Comparison of ENCODE assay signal across 8 mouse cellular contexts in the genomic region with DNA sequence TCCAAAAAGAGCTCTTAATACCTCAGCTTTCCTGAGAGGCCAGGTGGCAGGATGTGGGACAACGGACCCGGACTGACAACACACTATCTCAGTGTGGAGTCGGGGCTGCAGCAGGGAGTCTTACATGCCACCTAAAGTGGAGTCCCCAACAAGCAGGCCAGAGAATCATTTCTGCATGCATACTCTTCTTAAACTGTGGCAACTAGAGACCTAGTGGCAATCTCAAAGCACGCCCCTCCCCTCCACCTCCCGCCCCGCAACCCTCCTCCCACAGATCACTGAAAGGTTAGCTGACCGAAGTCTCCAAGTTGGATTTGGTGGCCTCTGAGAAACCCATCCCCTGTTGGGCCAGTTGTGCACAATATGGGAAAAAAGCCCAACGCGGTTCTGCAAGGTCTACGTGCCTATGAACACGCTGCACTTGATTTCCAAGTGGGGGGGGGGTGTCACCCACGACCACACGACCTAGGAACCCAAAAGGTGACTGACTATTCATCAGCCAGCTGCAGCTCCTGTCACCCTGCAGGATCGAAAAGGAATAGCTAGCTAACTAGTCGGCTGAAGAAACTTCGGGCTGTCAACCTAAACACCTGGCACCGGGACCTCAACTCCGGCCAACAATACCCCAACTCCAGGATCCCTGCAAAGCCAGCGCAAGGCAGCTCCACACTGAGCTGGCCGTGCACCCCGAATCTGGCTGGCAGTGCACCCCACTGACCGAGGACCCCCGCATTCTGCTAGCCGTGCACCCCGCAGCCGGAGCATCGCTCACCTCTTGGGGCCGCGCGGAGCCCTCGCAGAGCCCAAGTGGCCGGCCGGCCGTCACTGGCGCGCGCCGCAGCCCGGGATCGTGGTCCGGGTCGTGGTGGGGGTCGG. TPM values are rescaled to one million over a fixed set of nuclear protein-coding genes. Genes with fewer than 3 reads are reported as not detected.
DNase-seq lines count a peak whose midpoint lies in the region; ATAC-seq lines count a peak whose summit lies in the region.

No protein-coding gene starts in this region.

- H3K9ac ChIP-seq in hindbrain, embryonic 12.5 days = peak overlapping the region; percentile 87
- peak overlapping the region; percentile 76 for H3K9ac ChIP-seq in liver, embryonic 13.5 days

- peak; percentile 4 for DNase-seq in right cerebral cortex, postnatal 4 days
- DNase-seq in right cerebral cortex, postnatal 36 days (ENCODE audit: low spot score in 2 of 2) = no peak
- peak; percentile 55 for DNase-seq in adipocyte (ENCODE audit: low spot score)
- DNase-seq in liver, embryonic 13.5 days = no peak
- no peak for DNase-seq in ovary, postnatal 14 days (ENCODE audit: low spot score)

- H3K27ac ChIP-seq in hindbrain, embryonic 12.5 days = peak overlapping the region; percentile 64
- peak overlapping the region; percentile 58 for H3K27ac ChIP-seq in liver, embryonic 13.5 days

- peaks cover 15% of the 10 kb centered on the region for H3K4me1 ChIP-seq in erythroblast, embryonic 14.5 days (ENCODE audit: control insufficient read depth)
- peaks cover 9% of the 10 kb centered on the region; the same call in 1 of the 2 replicates for H3K4me1 ChIP-seq in hindbrain, embryonic 12.5 days
- peaks cover 20% of the 10 kb centered on the region for H3K4me1 ChIP-seq in liver, embryonic 13.5 days (replicated peaks)

- WGBS in hindbrain, embryonic 12.5 days = under 1% methylated on average over 43 of the region's 43 CpGs
- under 1% methylated on average over 43 of the region's 43 CpGs for WGBS in liver, embryonic 13.5 days (ENCODE audit: insufficient replicate concordance)

- no peaks in the 10 kb centered on the region for H3K9me3 ChIP-seq in erythroblast, embryonic 14.5 days (ENCODE audit: control insufficient read depth, low read length)
- H3K9me3 ChIP-seq in hindbrain, embryonic 12.5 days (replicated peaks) = no peaks in the 10 kb centered on the region
- no peaks in the 10 kb centered on the region for H3K9me3 ChIP-seq in liver, embryonic 13.5 days (replicated peaks)

- peaks cover 14% of the 10 kb centered on the region for H3K27me3 ChIP-seq in erythroblast, embryonic 14.5 days (ENCODE audit: control insufficient read depth)
- peaks cover 6% of the 10 kb centered on the region for H3K27me3 ChIP-seq in hindbrain, embryonic 12.5 days
- no peaks in the 10 kb centered on the region for H3K27me3 ChIP-seq in liver, embryonic 13.5 days

- peak; percentile 93 for ATAC-seq in hindbrain, embryonic 12.5 days (ENCODE audit: low FRiP score)
- peak; percentile 18 for ATAC-seq in liver, embryonic 13.5 days (ENCODE audit: low read depth)
- ATAC-seq in neutrophil, adult 5-6 weeks (ENCODE audit: extremely low read depth, insufficient number of reproducible peaks, low FRiP score, poor library complexity, severe bottlenecking) = peak; percentile 44

- no peaks in the 10 kb centered on the region for H3K36me3 ChIP-seq in erythroblast, embryonic 14.5 days (ENCODE audit: control insufficient read depth)
- no peaks in the 10 kb centered on the region for H3K36me3 ChIP-seq in hindbrain, embryonic 12.5 days
- H3K36me3 ChIP-seq in liver, embryonic 13.5 days = no peaks in the 10 kb centered on the region

- H3K4me3 ChIP-seq in erythroblast, embryonic 14.5 days (replicated peaks) = peak overlapping the region; percentile 70
- peak overlapping the region; percentile 85 for H3K4me3 ChIP-seq in hindbrain, embryonic 12.5 days
- peak overlapping the region; percentile 72 for H3K4me3 ChIP-seq in liver, embryonic 13.5 days (replicated peaks)

- H3K4me2 ChIP-seq in hindbrain, embryonic 12.5 days (replicated peaks) = peak overlapping the region; percentile 87
- H3K4me2 ChIP-seq in liver, embryonic 13.5 days = peak overlapping the region; percentile 94

RNA-seq across cellular contexts. Expression of a gene that starts 0.8 kb away (rescaled TPM):
- 0.15 TPM in 2 replicates for polyA plus RNA-seq in erythroblast, embryonic 14.5 days (2012)
- 2.0 and 2.9 TPM in 2 replicates for polyA plus RNA-seq in hindbrain, embryonic 12.5 days (2016; fragmentation: Nextera tagmentation; extraction: Ambion mirVana)
- 0.71 and 0.80 TPM in 2 replicates for polyA plus RNA-seq in liver, embryonic 13.5 days (2015; fragmentation: Nextera tagmentation; extraction: Ambion mirVana)
- 75.9 and 93.0 TPM in 2 replicates for total RNA-seq in neutrophil, adult 5-6 weeks (2017)

Comparison
In these comparisons a context has a peak if more than half of its experiments do, and no peak if none do; other contexts are left out.
1. DNase-seq: peak in right cerebral cortex, postnatal 4 days (single experiment) and adipocyte (single experiment); none in right cerebral cortex, postnatal 36 days (0 of 2), liver, embryonic 13.5 days (single experiment) and ovary, postnatal 14 days (single experiment).
2. ATAC-seq: peak in every context shown above with its lines; median percentile 93 in hindbrain, embryonic 12.5 days; 44 in neutrophil, adult 5-6 weeks; 18 in liver, embryonic 13.5 days.
3. Peak in every context shown above with its lines, with median percentiles within 50 percentile points of each other: H3K4me3 ChIP-seq.